Mouse (Mus musculus): Measurements from ENCODE around the gene Mcmbp. TPM values are rescaled to one million over a fixed set of nuclear protein-coding genes. Genes with fewer than 3 reads are reported as not detected.

Gene Mcmbp
- 8.9 and 9.0 TPM in 2 replicates for polyA plus RNA-seq (2012; rRNA removed)

- peak within 1 kb of the TSS; percentile 41 for H3K27ac ChIP-seq (ENCODE audit: control insufficient read depth, insufficient read depth, low read depth, low read length)
- peak within 1 kb of the TSS; percentile 89 for H3K4me3 ChIP-seq (ENCODE audit: control insufficient read depth, low read depth, low read length)
- H3K36me3 ChIP-seq (ENCODE audit: control insufficient read depth, insufficient read depth, low read length) = no peaks in the 10 kb centered on the region
- TF ChIP-seq CTCF (IDR thresholded peaks at IDR 0.05; ENCODE audit: control insufficient read depth, insufficient read depth, insufficient replicate concordance, low read depth, low read length) (no peak), POLR2A (IDR thresholded peaks at IDR 0.05; ENCODE audit: control insufficient read depth, low read depth, low read length) (peak; percentile 77)
- no peaks in the 10 kb centered on the region for H3K27me3 ChIP-seq (ENCODE audit: control insufficient read depth, insufficient read depth, low read length)
- H3K4me1 ChIP-seq (ENCODE audit: control insufficient read depth, insufficient read depth, low read length) = peaks cover 8% of the 10 kb centered on the region; the same call in 1 of the 2 replicates
Observed at GRCm38 (mm10) chr7:128740334-128740733, at the start of gene Mcmbp. Gene Mcmbp, minus strand, starts transcription at chr7:128740495.

- H3K27me3 ChIP-seq (ENCODE audit: control insufficient read depth, insufficient read depth, low read length) = no peaks in the 10 kb centered on the region
- no peak overlapping the region for H3K27ac ChIP-seq (ENCODE audit: control insufficient read depth, insufficient read depth, low read depth, low read length)
- TF ChIP-seq POLR2A (IDR thresholded peaks at IDR 0.05; ENCODE audit: control insufficient read depth, low read depth, low read length) = no peak
- no peak for TF ChIP-seq CTCF (IDR thresholded peaks at IDR 0.05; ENCODE audit: control insufficient read depth, insufficient read depth, insufficient replicate concordance, low read depth, low read length)
- no peak overlapping the region for H3K4me3 ChIP-seq (ENCODE audit: control insufficient read depth, low read depth, low read length)
- H3K4me1 ChIP-seq (ENCODE audit: control insufficient read depth, insufficient read depth, low read length) = peaks cover 3% of the 10 kb centered on the region
- H3K36me3 ChIP-seq (ENCODE audit: control insufficient read depth, insufficient read depth, low read length) = no peaks in the 10 kb centered on the region
Observed at GRCm38 (mm10) chr7:128790045-128790444, 49.8 kb upstream of the Mcmbp start.

GRCm38 (mm10) chr7:128781846-128782245 lies 41.6 kb upstream of the Mcmbp start:
- Histone ChIP-seq H3K4me3 (ENCODE audit: control insufficient read depth, low read depth, low read length) (no peak overlapping the region), H3K36me3 (ENCODE audit: control insufficient read depth, insufficient read depth, low read length) (peaks cover 5% of the 10 kb centered on the region), H3K4me1 (ENCODE audit: control insufficient read depth, insufficient read depth, low read length) (no peaks in the 10 kb centered on the region), H3K27ac (ENCODE audit: control insufficient read depth, insufficient read depth, low read depth, low read length) (no peak overlapping the region), H3K27me3 (ENCODE audit: control insufficient read depth, insufficient read depth, low read length) (no peaks in the 10 kb centered on the region)
- TF ChIP-seq CTCF (IDR thresholded peaks at IDR 0.05; ENCODE audit: control insufficient read depth, insufficient read depth, insufficient replicate concordance, low read depth, low read length) = no peak
- TF ChIP-seq POLR2A (IDR thresholded peaks at IDR 0.05; ENCODE audit: control insufficient read depth, low read depth, low read length) = no peak

GRCm38 (mm10) chr7:128779305-128779704 lies 39.0 kb upstream of the Mcmbp start:
- TF ChIP-seq CTCF (IDR thresholded peaks at IDR 0.05; ENCODE audit: control insufficient read depth, insufficient read depth, insufficient replicate concordance, low read depth, low read length) (peak; percentile 27; the same call in 1 of the 2 replicates), POLR2A (IDR thresholded peaks at IDR 0.05; ENCODE audit: control insufficient read depth, low read depth, low read length) (no peak)
- H3K4me3 ChIP-seq (ENCODE audit: control insufficient read depth, low read depth, low read length) = peak overlapping the region; percentile 70; the same call in 1 of the 2 replicates

GRCm38 (mm10) chr7:128777201-128777600 lies 36.9 kb upstream of the Mcmbp start:
- H3K36me3 ChIP-seq (ENCODE audit: control insufficient read depth, insufficient read depth, low read length) = peaks cover 3% of the 10 kb centered on the region
- H3K4me3 ChIP-seq (ENCODE audit: control insufficient read depth, low read depth, low read length) = no peak overlapping the region
- no peaks in the 10 kb centered on the region for H3K4me1 ChIP-seq (ENCODE audit: control insufficient read depth, insufficient read depth, low read length)
- no peak overlapping the region for H3K27ac ChIP-seq (ENCODE audit: control insufficient read depth, insufficient read depth, low read depth, low read length)
- no peaks in the 10 kb centered on the region for H3K27me3 ChIP-seq (ENCODE audit: control insufficient read depth, insufficient read depth, low read length)
- no peak for TF ChIP-seq CTCF (IDR thresholded peaks at IDR 0.05; ENCODE audit: control insufficient read depth, insufficient read depth, insufficient replicate concordance, low read depth, low read length)

More at GRCm38 (mm10) chr7:128779305-128779704, 39.0 kb upstream of the Mcmbp start:
- no peaks in the 10 kb centered on the region for H3K27me3 ChIP-seq (ENCODE audit: control insufficient read depth, insufficient read depth, low read length)
- no peak overlapping the region; the same call in 1 of the 2 replicates for H3K27ac ChIP-seq (ENCODE audit: control insufficient read depth, insufficient read depth, low read depth, low read length)
- H3K4me1 ChIP-seq (ENCODE audit: control insufficient read depth, insufficient read depth, low read length) = no peaks in the 10 kb centered on the region
- peaks cover 4% of the 10 kb centered on the region for H3K36me3 ChIP-seq (ENCODE audit: control insufficient read depth, insufficient read depth, low read length)

- H3K4me3 ChIP-seq (ENCODE audit: control insufficient read depth, low read depth, low read length) = no peak overlapping the region
- H3K27ac ChIP-seq (ENCODE audit: control insufficient read depth, insufficient read depth, low read depth, low read length) = no peak overlapping the region
- H3K36me3 ChIP-seq (ENCODE audit: control insufficient read depth, insufficient read depth, low read length) = peaks cover 8% of the 10 kb centered on the region
- TF ChIP-seq CTCF (IDR thresholded peaks at IDR 0.05; ENCODE audit: control insufficient read depth, insufficient read depth, insufficient replicate concordance, low read depth, low read length) (no peak), POLR2A (IDR thresholded peaks at IDR 0.05; ENCODE audit: control insufficient read depth, low read depth, low read length) (no peak)
- no peaks in the 10 kb centered on the region for H3K4me1 ChIP-seq (ENCODE audit: control insufficient read depth, insufficient read depth, low read length)
- H3K27me3 ChIP-seq (ENCODE audit: control insufficient read depth, insufficient read depth, low read length) = no peaks in the 10 kb centered on the region
Observed at GRCm38 (mm10) chr7:128766696-128767095, 26.4 kb upstream of the Mcmbp start.

GRCm38 (mm10) chr7:128758948-128759347 lies 18.7 kb upstream of the Mcmbp start:
- H3K4me1 ChIP-seq (ENCODE audit: control insufficient read depth, insufficient read depth, low read length) = no peaks in the 10 kb centered on the region
- H3K27ac ChIP-seq (ENCODE audit: control insufficient read depth, insufficient read depth, low read depth, low read length) = no peak overlapping the region
- H3K27me3 ChIP-seq (ENCODE audit: control insufficient read depth, insufficient read depth, low read length) = no peaks in the 10 kb centered on the region
- H3K4me3 ChIP-seq (ENCODE audit: control insufficient read depth, low read depth, low read length) = no peak overlapping the region
- peaks cover 3% of the 10 kb centered on the region for H3K36me3 ChIP-seq (ENCODE audit: control insufficient read depth, insufficient read depth, low read length)
- no peak for TF ChIP-seq CTCF (IDR thresholded peaks at IDR 0.05; ENCODE audit: control insufficient read depth, insufficient read depth, insufficient replicate concordance, low read depth, low read length)
- TF ChIP-seq POLR2A (IDR thresholded peaks at IDR 0.05; ENCODE audit: control insufficient read depth, low read depth, low read length) = no peak

- Histone ChIP-seq H3K4me3 (ENCODE audit: control insufficient read depth, low read depth, low read length) (no peak overlapping the region), H3K27ac (ENCODE audit: control insufficient read depth, insufficient read depth, low read depth, low read length) (no peak overlapping the region), H3K36me3 (ENCODE audit: control insufficient read depth, insufficient read depth, low read length) (peaks cover 2% of the 10 kb centered on the region), H3K27me3 (ENCODE audit: control insufficient read depth, insufficient read depth, low read length) (no peaks in the 10 kb centered on the region), H3K4me1 (ENCODE audit: control insufficient read depth, insufficient read depth, low read length) (no peaks in the 10 kb centered on the region)
- no peak for TF ChIP-seq CTCF (IDR thresholded peaks at IDR 0.05; ENCODE audit: control insufficient read depth, insufficient read depth, insufficient replicate concordance, low read depth, low read length)
- TF ChIP-seq POLR2A (IDR thresholded peaks at IDR 0.05; ENCODE audit: control insufficient read depth, low read depth, low read length) = no peak
Observed at GRCm38 (mm10) chr7:128755396-128755795, 15.1 kb upstream of the Mcmbp start.
